Mouse (Mus musculus): ENCODE data around the gene Fat1.

- TF ChIP-seq POLR2A (IDR thresholded peaks at IDR 0.05; ENCODE audit: insufficient read depth, low read depth, low read length) (no peak), CTCF (IDR thresholded peaks at IDR 0.05; ENCODE audit: insufficient read depth, low read depth, low read length) (no peak)
These were observed 92.8 kb downstream of the Fat1 start for GRCm38 (mm10) chr8:45028081-45028497.

All from olfactory bulb, adult 2 months (tissue).